Mouse (Mus musculus): ENCODE data around the gene Gm9964.

DNA sequence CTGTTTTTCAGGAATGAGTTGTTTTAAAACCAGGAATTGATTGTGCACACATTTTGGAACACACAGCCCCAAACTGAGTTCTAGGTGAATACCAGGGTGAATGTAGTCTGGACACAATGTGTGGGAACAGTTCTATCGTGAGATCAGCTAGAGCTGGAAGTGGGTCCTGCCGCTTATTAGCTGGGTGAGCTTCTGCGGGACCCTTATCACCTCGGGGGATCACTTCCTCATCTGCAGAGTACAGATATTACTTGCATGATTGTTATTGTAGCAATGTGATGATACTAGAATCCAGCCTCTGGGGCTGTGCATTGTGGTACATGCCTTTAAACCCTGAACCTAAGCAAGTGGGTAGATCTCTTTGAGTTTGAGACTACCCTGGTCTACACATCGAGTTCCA, 13.8 kb upstream of the Gm9964 start:
- TF ChIP-seq POLR2A (IDR thresholded peaks at IDR 0.05; ENCODE audit: extremely low read depth, insufficient read depth, low read length) (no peak), CTCF (IDR thresholded peaks at IDR 0.05; ENCODE audit: low read depth, low read length) (no peak)

Measured in liver, adult 2 months (tissue).